In the genomic region with DNA sequence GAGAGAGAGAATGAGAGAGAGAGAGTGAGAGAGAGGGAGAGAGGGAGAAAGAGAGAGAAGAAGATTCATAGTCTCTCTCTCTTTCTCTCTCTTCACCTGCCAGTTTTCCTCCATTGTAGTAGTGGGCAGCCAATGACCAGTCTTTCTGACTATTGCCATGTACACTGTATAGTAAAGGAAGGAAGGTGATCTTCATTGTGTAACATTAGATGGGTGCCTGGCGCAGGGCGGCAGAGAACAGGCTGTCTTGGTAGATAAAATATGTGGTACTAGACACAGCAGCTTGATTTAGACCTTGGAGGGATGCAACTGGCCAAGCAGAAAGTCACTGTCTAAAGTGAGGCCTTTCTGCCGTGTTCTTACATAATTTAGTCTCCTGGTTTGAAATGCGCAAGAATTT, we compare ENCODE assay signal across 25 mouse cellular contexts.
DNase-seq lines count a peak whose midpoint lies in the region; ATAC-seq and TF ChIP-seq lines count a peak whose summit lies in the region.
"Had no signal": no experiment of that assay in that cellular context is flagged by ENCODE, and none has a peak within 500 bp of the region (broad histone marks: within the 10 kb centered on the region; RNA-seq: fewer than 3 reads in every experiment).

No protein-coding gene starts in this region.

- WGBS in kidney, postnatal 0 days = 58% methylated on average over 4 of the region's 4 CpGs

- H3K4me3 ChIP-seq in kidney, postnatal 0 days (replicated peaks; ENCODE audit: low read depth, low read length) = no peak overlapping the region
- no peak overlapping the region for H3K4me3 ChIP-seq in cortical plate, adult 2 months (ENCODE audit: insufficient read depth, low read length)
- H3K4me3 ChIP-seq: embryonic facial prominence, embryonic 10.5 days; embryonic facial prominence, embryonic 15.5 days; forebrain, embryonic 12.5 days; heart, embryonic 10.5 days; heart, embryonic 15.5 days; limb, embryonic 13.5 days; neural tube, embryonic 15.5 days had no signal

- H3K9ac ChIP-seq in kidney, postnatal 0 days (ENCODE audit: low read depth, low read length) = no peak overlapping the region
- H3K9ac ChIP-seq: embryonic facial prominence, embryonic 15.5 days; forebrain, embryonic 12.5 days; heart, embryonic 15.5 days; limb, embryonic 13.5 days; neural tube, embryonic 15.5 days had no signal

- peak; percentile 22; the same call in 1 of the 2 replicates for ATAC-seq in frontal cortex, adult (ENCODE audit: low TSS enrichment)
- ATAC-seq in kidney, postnatal 0 days (replicated peaks; ENCODE audit: low FRiP score, low read depth) = no peak
- ATAC-seq: hindbrain, embryonic 16.5 days had no signal

- no peak for TF ChIP-seq POLR2A in cortical plate, adult 2 months (IDR thresholded peaks at IDR 0.05; ENCODE audit: extremely low read depth, insufficient read depth, low read length)

- DNase-seq in frontal cortex, adult 2 months (ENCODE audit: extremely low spot score in 1 of 2, low spot score in 1 of 2) = no peak
- peak; percentile 49 for DNase-seq in kidney, postnatal 0 days (ENCODE audit: low spot score)
- no peak for DNase-seq in kidney, adult 9 months
- peak; percentile 36 for DNase-seq in brain, adult 2 months (ENCODE audit: low read depth, low spot score)
- DNase-seq in retina, embryonic 14.5 days (ENCODE audit: low spot score) = no peak
- DNase-seq: B cell, adult 2 months; cerebellum, adult 11-12 months; gastrocnemius, postnatal 10 days; heart, adult 11 months; kidney, adult 2 months; midbrain, embryonic 14.5 days; right cerebral cortex, postnatal 25 days; spleen, adult 18-20 months; thymus, postnatal 25 days had no signal

- H3K27me3 ChIP-seq in kidney, postnatal 0 days (ENCODE audit: insufficient read depth, low read length) = no peaks in the 10 kb centered on the region
- H3K27me3 ChIP-seq: embryonic facial prominence, embryonic 15.5 days; forebrain, embryonic 12.5 days; heart, embryonic 15.5 days; limb, embryonic 13.5 days; neural tube, embryonic 15.5 days had no signal

- no peak overlapping the region for H3K27ac ChIP-seq in kidney, postnatal 0 days
- H3K27ac ChIP-seq in cortical plate, adult 2 months (ENCODE audit: insufficient read depth, low read length) = 0 out of 2 replicates have a peak overlapping the region, but pooled peaks have one; percentile 1
- H3K27ac ChIP-seq: embryonic facial prominence, embryonic 10.5 days; embryonic facial prominence, embryonic 15.5 days; forebrain, embryonic 12.5 days; heart, embryonic 10.5 days; heart, embryonic 15.5 days; limb, embryonic 13.5 days; neural tube, embryonic 15.5 days had no signal

- H3K9me3 ChIP-seq in kidney, postnatal 0 days (replicated peaks; ENCODE audit: low read length) = no peaks in the 10 kb centered on the region
- H3K9me3 ChIP-seq: embryonic facial prominence, embryonic 10.5 days; embryonic facial prominence, embryonic 15.5 days; forebrain, embryonic 12.5 days; heart, embryonic 10.5 days; heart, embryonic 15.5 days; limb, embryonic 13.5 days; neural tube, embryonic 15.5 days had no signal

- H3K36me3 ChIP-seq in kidney, postnatal 0 days (ENCODE audit: insufficient read depth, low read length) = no peaks in the 10 kb centered on the region
- H3K36me3 ChIP-seq: embryonic facial prominence, embryonic 10.5 days; embryonic facial prominence, embryonic 15.5 days; forebrain, embryonic 12.5 days; heart, embryonic 10.5 days; heart, embryonic 15.5 days; limb, embryonic 13.5 days; neural tube, embryonic 15.5 days had no signal

- no peak overlapping the region for H3K4me2 ChIP-seq in kidney, postnatal 0 days (ENCODE audit: low read length)
- H3K4me2 ChIP-seq: embryonic facial prominence, embryonic 15.5 days; forebrain, embryonic 12.5 days; heart, embryonic 15.5 days; limb, embryonic 13.5 days; liver, embryonic 11.5 days; neural tube, embryonic 15.5 days had no signal

- peaks cover 7% of the 10 kb centered on the region; the same call in 1 of the 2 replicates for H3K4me1 ChIP-seq in kidney, postnatal 0 days (replicated peaks; ENCODE audit: insufficient read depth, low read length)
- H3K4me1 ChIP-seq in cortical plate, adult 2 months (ENCODE audit: control insufficient read depth, insufficient read depth, low read length) = peaks cover 9% of the 10 kb centered on the region

- no peak for TF ChIP-seq CTCF in kidney, postnatal 0 days (IDR thresholded peaks at IDR 0.05; ENCODE audit: low read depth)
- no peak for TF ChIP-seq CTCF in cortical plate, adult 2 months (IDR thresholded peaks at IDR 0.05; ENCODE audit: extremely low read depth, insufficient read depth, low read length)

Comparison
In these comparisons a context has a peak if more than half of its experiments do, and no peak if none do; other contexts are left out.
1. DNase-seq: peak in kidney, postnatal 0 days (single experiment) and brain, adult 2 months (single experiment); none in frontal cortex, adult 2 months (0 of 2), kidney, adult 9 months (single experiment) and retina, embryonic 14.5 days (single experiment).